ENCODE assay signal across 27 mouse cellular contexts in genomic region chr2:111726739-111727138, GRCm38 (mm10). TPM values are rescaled to one million over a fixed set of nuclear protein-coding genes. Genes with fewer than 3 reads are reported as not detected.
A peak's percentile ranks its signal among the peaks of the same experiment; 100 is the strongest.
DNase-seq lines count a peak whose midpoint lies in the region; ATAC-seq and TF ChIP-seq lines count a peak whose summit lies in the region.
"Had no signal": no experiment of that assay in that cellular context is flagged by ENCODE, and none has a peak within 500 bp of the region (broad histone marks: within the 10 kb centered on the region; RNA-seq: fewer than 3 reads in every experiment).

No protein-coding gene starts in this region.

- no peaks in the 10 kb centered on the region for H3K9me3 ChIP-seq in forebrain, embryonic 14.5 days (replicated peaks; ENCODE audit: control insufficient read depth, low read length)
- no peaks in the 10 kb centered on the region for H3K9me3 ChIP-seq in forebrain, embryonic 12.5 days
- H3K9me3 ChIP-seq in midbrain, embryonic 14.5 days (ENCODE audit: control insufficient read depth, low read length) = no peaks in the 10 kb centered on the region
- H3K9me3 ChIP-seq in midbrain, embryonic 10.5 days (replicated peaks) = no peaks in the 10 kb centered on the region
- H3K9me3 ChIP-seq: embryonic facial prominence, embryonic 12.5 days; heart, embryonic 12.5 days; heart, embryonic 15.5 days; hindbrain, embryonic 10.5 days had no signal

- H3K27ac ChIP-seq in forebrain, embryonic 14.5 days (ENCODE audit: low read depth, low read length) = no peak overlapping the region
- H3K27ac ChIP-seq in forebrain, embryonic 12.5 days = no peak overlapping the region
- H3K27ac ChIP-seq in midbrain, embryonic 14.5 days (replicated peaks; ENCODE audit: low read depth, low read length) = no peak overlapping the region
- H3K27ac ChIP-seq in midbrain, embryonic 10.5 days (replicated peaks) = no peak overlapping the region
- H3K27ac ChIP-seq: embryonic facial prominence, embryonic 12.5 days; heart, embryonic 15.5 days; hindbrain, embryonic 10.5 days; hindbrain, embryonic 14.5 days had no signal

- DNase-seq in forebrain, embryonic 14.5 days (ENCODE audit: low spot score) = peak; percentile 66
- peak; percentile 0 for DNase-seq in midbrain, embryonic 14.5 days
- no peak for DNase-seq in midbrain, embryonic 10.5 days (ENCODE audit: low spot score)
- peak; percentile 77 for DNase-seq in brain, embryonic 14.5 days (ENCODE audit: low read depth)
- DNase-seq in layer of hippocampus, adult 9-10 months (ENCODE audit: low spot score) = no peak
- DNase-seq: adrenal gland, adult 8-10 months; adrenal gland, postnatal 25 days; cerebellum, adult 18-20 months; cerebellum, adult 9-10 months; cerebellum, postnatal 14 days; gastrocnemius, postnatal 25 days; heart, adult 18-20 months; heart, postnatal 10 days; heart, postnatal 36 days had no signal

- no peaks in the 10 kb centered on the region for H3K27me3 ChIP-seq in forebrain, embryonic 14.5 days (replicated peaks; ENCODE audit: control insufficient read depth, insufficient read depth, low read length)
- no peaks in the 10 kb centered on the region for H3K27me3 ChIP-seq in forebrain, embryonic 12.5 days
- no peaks in the 10 kb centered on the region for H3K27me3 ChIP-seq in midbrain, embryonic 14.5 days (ENCODE audit: control insufficient read depth, insufficient read depth, low read length)
- H3K27me3 ChIP-seq in midbrain, embryonic 10.5 days (ENCODE audit: low read depth, poor library complexity, severe bottlenecking) = no peaks in the 10 kb centered on the region
- H3K27me3 ChIP-seq: embryonic facial prominence, embryonic 12.5 days; heart, embryonic 12.5 days; heart, embryonic 15.5 days had no signal

- no peaks in the 10 kb centered on the region for H3K36me3 ChIP-seq in forebrain, embryonic 14.5 days (ENCODE audit: control insufficient read depth, insufficient read depth, low read length)
- no peaks in the 10 kb centered on the region for H3K36me3 ChIP-seq in forebrain, embryonic 12.5 days (replicated peaks)
- no peaks in the 10 kb centered on the region for H3K36me3 ChIP-seq in midbrain, embryonic 14.5 days (ENCODE audit: control insufficient read depth, insufficient read depth, low read length)
- H3K36me3 ChIP-seq in midbrain, embryonic 10.5 days = no peaks in the 10 kb centered on the region
- H3K36me3 ChIP-seq: embryonic facial prominence, embryonic 12.5 days; heart, embryonic 12.5 days; heart, embryonic 15.5 days; hindbrain, embryonic 10.5 days had no signal

- no peak overlapping the region for H3K4me3 ChIP-seq in forebrain, embryonic 14.5 days (ENCODE audit: low read depth, low read length)
- H3K4me3 ChIP-seq in forebrain, embryonic 12.5 days (replicated peaks) = no peak overlapping the region
- H3K4me3 ChIP-seq in midbrain, embryonic 14.5 days (replicated peaks; ENCODE audit: low read depth, low read length) = no peak overlapping the region
- H3K4me3 ChIP-seq in midbrain, embryonic 10.5 days = no peak overlapping the region
- H3K4me3 ChIP-seq: embryonic facial prominence, embryonic 12.5 days; erythroblast, embryonic 14.5 days; heart, embryonic 12.5 days; heart, embryonic 15.5 days; hindbrain, embryonic 10.5 days had no signal

- H3K9ac ChIP-seq in forebrain, embryonic 14.5 days (ENCODE audit: low read length) = no peak overlapping the region
- no peak overlapping the region for H3K9ac ChIP-seq in forebrain, embryonic 12.5 days
- H3K9ac ChIP-seq in midbrain, embryonic 14.5 days (replicated peaks; ENCODE audit: low read length) = no peak overlapping the region
- H3K9ac ChIP-seq: embryonic facial prominence, embryonic 12.5 days; heart, embryonic 12.5 days; heart, embryonic 15.5 days; hindbrain, embryonic 14.5 days had no signal

- no peaks in the 10 kb centered on the region for H3K4me1 ChIP-seq in forebrain, embryonic 14.5 days (ENCODE audit: control insufficient read depth, insufficient read depth, low read length)
- no peaks in the 10 kb centered on the region for H3K4me1 ChIP-seq in forebrain, embryonic 12.5 days
- no peaks in the 10 kb centered on the region for H3K4me1 ChIP-seq in midbrain, embryonic 14.5 days (ENCODE audit: control insufficient read depth, insufficient read depth, low read length)
- H3K4me1 ChIP-seq in midbrain, embryonic 10.5 days = no peaks in the 10 kb centered on the region
- H3K4me1 ChIP-seq: embryonic facial prominence, embryonic 12.5 days; heart, embryonic 12.5 days; heart, embryonic 15.5 days; hindbrain, embryonic 10.5 days had no signal

- no peak overlapping the region for H3K4me2 ChIP-seq in forebrain, embryonic 14.5 days (ENCODE audit: low read length)
- H3K4me2 ChIP-seq in forebrain, embryonic 12.5 days = no peak overlapping the region
- H3K4me2 ChIP-seq in midbrain, embryonic 14.5 days (ENCODE audit: low read length) = no peak overlapping the region
- H3K4me2 ChIP-seq: embryonic facial prominence, embryonic 12.5 days; heart, embryonic 12.5 days; heart, embryonic 15.5 days; hindbrain, embryonic 14.5 days had no signal

- no peak for TF ChIP-seq CTCF in brain, embryonic 14.5 days (IDR thresholded peaks at IDR 0.05; ENCODE audit: borderline replicate concordance, extremely low read depth, insufficient read depth, insufficient read length)

- peak; percentile 66 for ATAC-seq in forebrain, embryonic 14.5 days
- ATAC-seq in forebrain, embryonic 12.5 days (ENCODE audit: low FRiP score) = no peak; the same call in 1 of the 2 replicates
- no peak for ATAC-seq in midbrain, embryonic 14.5 days (ENCODE audit: low FRiP score, low TSS enrichment)
- ATAC-seq: activated CD4-positive, CD25-positive, alpha-beta regulatory T cell, adult 4 months; CD4-positive, CD25-positive, alpha-beta regulatory T cell, adult 4 months; intestine, postnatal 0 days had no signal

- no peak for TF ChIP-seq POLR2A in brain, embryonic 14.5 days (IDR thresholded peaks at IDR 0.05; ENCODE audit: borderline replicate concordance, extremely low read depth, insufficient read depth, insufficient read length, poor library complexity, severe bottlenecking)

RNA-seq across cellular contexts. Expression of gene Olfr1301, which starts 24.1 kb away (rescaled TPM):
- polyA plus RNA-seq in forebrain, embryonic 14.5 days (2014; fragmentation: Nextera tagmentation; extraction: Ambion mirVana) = not detected in 2 replicates
- polyA plus RNA-seq in forebrain, embryonic 12.5 days (2016; fragmentation: Nextera tagmentation; extraction: Ambion mirVana) = not detected in 2 replicates
- not detected in 2 replicates for polyA plus RNA-seq in midbrain, embryonic 14.5 days (2014; fragmentation: Nextera tagmentation; extraction: Ambion mirVana)
- polyA plus RNA-seq in midbrain, embryonic 10.5 days (2016; fragmentation: Nextera tagmentation; extraction: Ambion mirVana) = not detected in 2 replicates
- not detected in 2 replicates for polyA plus RNA-seq in brain, embryonic 14.5 days (2012; rRNA removed)
- polyA plus RNA-seq: activated CD4-positive, CD25-positive, alpha-beta regulatory T cell, adult 4 months; C2C12; CD4-positive, CD25-positive, alpha-beta regulatory T cell, adult 4 months; embryonic facial prominence, embryonic 12.5 days; erythroblast, embryonic 14.5 days; gonadal fat pad, adult 2 months; heart, embryonic 12.5 days; heart, embryonic 15.5 days; hindbrain, embryonic 10.5 days; hindbrain, embryonic 14.5 days; intestine, embryonic 14.5 days; intestine, postnatal 0 days had no signal

RNA-seq across cellular contexts. Expression of gene Olfr1302, which starts 50.5 kb away (rescaled TPM):
- not detected in 2 replicates for polyA plus RNA-seq in forebrain, embryonic 14.5 days (2014; fragmentation: Nextera tagmentation; extraction: Ambion mirVana)
- polyA plus RNA-seq in forebrain, embryonic 12.5 days (2016; fragmentation: Nextera tagmentation; extraction: Ambion mirVana) = not detected in 2 replicates
- polyA plus RNA-seq in midbrain, embryonic 14.5 days (2014; fragmentation: Nextera tagmentation; extraction: Ambion mirVana) = not detected in 2 replicates
- polyA plus RNA-seq in midbrain, embryonic 10.5 days (2016; fragmentation: Nextera tagmentation; extraction: Ambion mirVana) = not detected in 2 replicates
- polyA plus RNA-seq in brain, embryonic 14.5 days (2012; rRNA removed) = not detected in 2 replicates
- polyA plus RNA-seq: activated CD4-positive, CD25-positive, alpha-beta regulatory T cell, adult 4 months; C2C12; CD4-positive, CD25-positive, alpha-beta regulatory T cell, adult 4 months; embryonic facial prominence, embryonic 12.5 days; erythroblast, embryonic 14.5 days; gonadal fat pad, adult 2 months; heart, embryonic 12.5 days; heart, embryonic 15.5 days; hindbrain, embryonic 10.5 days; hindbrain, embryonic 14.5 days; intestine, embryonic 14.5 days; intestine, postnatal 0 days had no signal

Comparison
In these comparisons a context has a peak if more than half of its experiments do, and no peak if none do; other contexts are left out.
1. DNase-seq: peak in forebrain, embryonic 14.5 days (single experiment), midbrain, embryonic 14.5 days (single experiment) and brain, embryonic 14.5 days (single experiment); none in midbrain, embryonic 10.5 days (single experiment) and layer of hippocampus, adult 9-10 months (single experiment).